Mouse (Mus musculus) erythroblast, embryonic 14.5 days (primary cell): ENCODE results near the gene Fbf1. TPM values are rescaled to one million over a fixed set of nuclear protein-coding genes. Genes with fewer than 3 reads are reported as not detected.

Source experiments
- H3K27me3 ChIP-seq: 2 replicates; pipeline ENCODE4 v1.6.1; 2012; ENCODE audit warnings: inconsistent platforms; ENCODE audit not compliant: control insufficient read depth
- H3K36me3 ChIP-seq: 2 replicates; pipeline ENCODE4 v1.6.1; 2012; ENCODE audit warnings: mild to moderate bottlenecking, inconsistent platforms; ENCODE audit not compliant: control insufficient read depth
- H3K4me1 ChIP-seq: 2 replicates; pipeline ENCODE4 v1.6.1; 2012; ENCODE audit warnings: inconsistent platforms; ENCODE audit not compliant: control insufficient read depth
- H3K4me3 ChIP-seq: replicated peaks from 2 replicates; pipeline ENCODE3; 2012; ENCODE audit warnings: moderate library complexity, mild to moderate bottlenecking, inconsistent platforms
- H3K9me3 ChIP-seq: 2 replicates; pipeline ENCODE4 v1.6.1; 2012; ENCODE audit warnings: low read length, inconsistent platforms, mixed read lengths; ENCODE audit not compliant: control insufficient read depth
- GATA1 ChIP-seq: IDR thresholded peaks from 2 replicates; pipeline ENCODE4 v1.6.1; 2012; ENCODE audit warnings: low read length, inconsistent platforms, mixed read lengths
- TAL1 ChIP-seq: IDR thresholded peaks from 3 replicates; pipeline ENCODE4 v1.6.1; 2012; ENCODE audit warnings: low read length, inconsistent platforms, mixed read lengths
- polyA plus RNA-seq: library from polyadenylated mRNA; stranded (reverse); fragments of >175 nt; gene quantifications from 2 replicates; pipeline ENCODE4 v1.2.3, GENCODE M21; 2012

The Fbf1 gene
- polyA plus RNA-seq, 1 experiment, result 1.1 TPM

GRCm38 (mm10) chr11:116194619-116195018 is 26.7 kb upstream of the Fbf1 start:
- Histone ChIP-seq H3K9me3 (no peaks in the 10 kb centered on the region), H3K27me3 (no peaks in the 10 kb centered on the region), H3K4me3 (no peak overlapping the region), H3K36me3 (peaks cover 17% of the 10 kb centered on the region), H3K4me1 (peaks cover 40% of the 10 kb centered on the region)
- TF ChIP-seq TAL1 (no peak), GATA1 (no peak)

GRCm38 (mm10) chr11:116187226-116187930 is 19.4 kb upstream of the Fbf1 start:
- Histone ChIP-seq H3K36me3 (peaks cover 59% of the 10 kb centered on the region), H3K4me1 (peaks cover 6% of the 10 kb centered on the region), H3K9me3 (no peaks in the 10 kb centered on the region), H3K27me3 (no peaks in the 10 kb centered on the region), H3K4me3 (no peak overlapping the region)
- TF ChIP-seq TAL1, result no peak
- TF ChIP-seq GATA1, result no peak

GRCm38 (mm10) chr11:116186360-116186759 is 18.4 kb upstream of the Fbf1 start:
- no peaks in the 10 kb centered on the region for H3K27me3 ChIP-seq
- no peaks in the 10 kb centered on the region for H3K4me1 ChIP-seq
- H3K4me3 ChIP-seq, result no peak overlapping the region
- H3K9me3 ChIP-seq, result no peaks in the 10 kb centered on the region
- peaks cover 63% of the 10 kb centered on the region for H3K36me3 ChIP-seq
- no peak for TF ChIP-seq TAL1
- no peak for TF ChIP-seq GATA1

- no peaks in the 10 kb centered on the region for H3K4me1 ChIP-seq
- TF ChIP-seq GATA1, result no peak
- no peak for TF ChIP-seq TAL1
- no peaks in the 10 kb centered on the region for H3K9me3 ChIP-seq
- no peak overlapping the region for H3K4me3 ChIP-seq
- no peaks in the 10 kb centered on the region for H3K27me3 ChIP-seq
- peaks cover 60% of the 10 kb centered on the region for H3K36me3 ChIP-seq
These were observed 17.9 kb upstream of the Fbf1 start for GRCm38 (mm10) chr11:116185836-116186235.

GRCm38 (mm10) chr11:116178411-116179121 is 10.6 kb upstream of the Fbf1 start:
- no peak for TF ChIP-seq GATA1
- TF ChIP-seq TAL1, result no peak
- H3K4me1 ChIP-seq, result peaks cover 4% of the 10 kb centered on the region
- H3K4me3 ChIP-seq, result no peak overlapping the region
- no peaks in the 10 kb centered on the region for H3K27me3 ChIP-seq
- H3K36me3 ChIP-seq, result peaks cover 76% of the 10 kb centered on the region
- H3K9me3 ChIP-seq, result no peaks in the 10 kb centered on the region

- no peak for TF ChIP-seq TAL1
- TF ChIP-seq GATA1, result no peak
- no peaks in the 10 kb centered on the region for H3K27me3 ChIP-seq
- peaks cover 75% of the 10 kb centered on the region for H3K36me3 ChIP-seq
- no peak overlapping the region for H3K4me3 ChIP-seq
- no peaks in the 10 kb centered on the region for H3K9me3 ChIP-seq
- peaks cover 4% of the 10 kb centered on the region for H3K4me1 ChIP-seq
These were observed 8.0 kb upstream of the Fbf1 start for GRCm38 (mm10) chr11:116176010-116176409.

- TF ChIP-seq GATA1, result no peak
- TF ChIP-seq TAL1, result no peak
- Histone ChIP-seq H3K36me3 (peaks cover 65% of the 10 kb centered on the region), H3K9me3 (no peaks in the 10 kb centered on the region), H3K4me1 (peaks cover 4% of the 10 kb centered on the region), H3K27me3 (no peaks in the 10 kb centered on the region), H3K4me3 (no peak overlapping the region)
These were observed 6.9 kb upstream of the Fbf1 start for GRCm38 (mm10) chr11:116174775-116175448.

- no peak for TF ChIP-seq TAL1
- no peak for TF ChIP-seq GATA1
- Histone ChIP-seq H3K4me1 (peaks cover 18% of the 10 kb centered on the region), H3K36me3 (peaks cover 44% of the 10 kb centered on the region), H3K9me3 (no peaks in the 10 kb centered on the region), H3K27me3 (peaks cover 6% of the 10 kb centered on the region; the same call in 1 of the 2 replicates), H3K4me3 (no peak overlapping the region)
These were observed 4.0 kb upstream of the Fbf1 start for GRCm38 (mm10) chr11:116171959-116172358.

GRCm38 (mm10) chr11:116170003-116170800 is 2.2 kb upstream of the Fbf1 start:
- no peaks in the 10 kb centered on the region for H3K9me3 ChIP-seq
- H3K36me3 ChIP-seq, result peaks cover 35% of the 10 kb centered on the region
- peaks cover 6% of the 10 kb centered on the region; the same call in 1 of the 2 replicates for H3K27me3 ChIP-seq
- peaks cover 26% of the 10 kb centered on the region for H3K4me1 ChIP-seq
- TF ChIP-seq GATA1 (no peak), TAL1 (no peak)
- H3K4me3 ChIP-seq, result no peak overlapping the region
